Mouse (Mus musculus): ENCODE results near the gene Pde3b. TPM values are rescaled to one million over a fixed set of nuclear protein-coding genes. Genes with fewer than 3 reads are reported as not detected.

The Pde3b gene
- polyA plus RNA-seq, 1 experiment from 2014 or later = 4.5 TPM

GRCm38 (mm10) chr7:114472471-114472870 is 57.4 kb downstream of the Pde3b start:
- Histone ChIP-seq H3K4me2 (ENCODE audit: low read length) (no peak overlapping the region), H3K9ac (replicated peaks; ENCODE audit: low read depth, low read length) (no peak overlapping the region), H3K4me1 (replicated peaks; ENCODE audit: control insufficient read depth, insufficient read depth, low read length) (no peaks in the 10 kb centered on the region), H3K9me3 (ENCODE audit: control insufficient read depth, low read length) (0 out of 2 replicates have a peak, but pooled peaks cover 2% of the 10 kb centered on the region), H3K4me3 (replicated peaks; ENCODE audit: low read length) (no peak overlapping the region), H3K27me3 (replicated peaks; ENCODE audit: control insufficient read depth, insufficient read depth, low read length) (no peaks in the 10 kb centered on the region), H3K36me3 (ENCODE audit: control insufficient read depth, insufficient read depth) (no peaks in the 10 kb centered on the region), H3K27ac (ENCODE audit: low read length) (no peak overlapping the region)
- 56% methylated on average over 2 of the region's 2 CpGs for WGBS
- no peak for ATAC-seq

DNA sequence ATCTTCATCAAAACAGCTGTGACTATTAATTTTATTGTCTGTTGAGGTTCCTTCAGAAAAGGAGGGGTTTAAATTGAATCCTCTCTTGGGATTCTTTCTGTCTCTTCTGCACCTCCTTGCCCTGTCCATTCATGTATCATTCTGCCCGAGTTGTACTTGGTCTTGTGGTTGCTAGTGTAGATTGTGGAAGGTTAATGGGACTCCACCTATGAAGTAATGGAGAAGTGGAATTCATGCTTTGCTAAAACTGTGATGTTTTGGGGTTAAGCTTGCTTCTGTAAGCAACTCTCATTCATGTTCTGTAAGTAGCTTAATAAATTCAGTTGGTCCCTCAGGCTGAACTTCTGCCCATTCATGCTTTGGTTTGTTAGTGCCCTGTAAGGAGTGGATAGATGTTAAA is 59.8 kb downstream of the Pde3b start:
- Histone ChIP-seq H3K9ac (replicated peaks; ENCODE audit: low read depth, low read length) (no peak overlapping the region), H3K4me1 (replicated peaks; ENCODE audit: control insufficient read depth, insufficient read depth, low read length) (no peaks in the 10 kb centered on the region), H3K36me3 (ENCODE audit: control insufficient read depth, insufficient read depth) (no peaks in the 10 kb centered on the region), H3K4me3 (replicated peaks; ENCODE audit: low read length) (no peak overlapping the region), H3K4me2 (ENCODE audit: low read length) (no peak overlapping the region), H3K27ac (ENCODE audit: low read length) (no peak overlapping the region), H3K9me3 (ENCODE audit: control insufficient read depth, low read length) (no peaks in the 10 kb centered on the region), H3K27me3 (replicated peaks; ENCODE audit: control insufficient read depth, insufficient read depth, low read length) (no peaks in the 10 kb centered on the region)
- no peak for ATAC-seq
- WGBS = 92% methylated on average over 1 of the region's 1 CpGs

DNA sequence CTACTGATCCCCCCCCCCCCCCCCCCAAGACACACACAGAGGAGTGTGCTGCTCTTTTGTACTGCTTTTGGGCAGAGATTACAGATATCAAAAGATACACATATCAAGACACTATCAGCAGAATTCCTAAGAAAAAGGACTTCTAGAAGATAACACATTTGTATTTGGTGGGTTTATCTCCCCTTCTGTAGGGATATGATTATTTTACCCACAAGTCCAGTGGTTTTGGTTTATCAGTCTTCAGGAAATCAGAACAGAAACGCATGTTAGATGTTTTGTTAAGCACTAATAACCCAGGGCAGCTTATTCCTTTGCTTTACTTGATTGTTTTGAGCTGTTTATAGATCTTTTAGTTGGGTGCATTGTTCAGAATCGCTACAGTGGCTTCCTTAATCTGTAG is 62.8 kb downstream of the Pde3b start:
- no peak overlapping the region for H3K9ac ChIP-seq (replicated peaks; ENCODE audit: low read depth, low read length)
- H3K4me3 ChIP-seq (replicated peaks; ENCODE audit: low read length) = no peak overlapping the region
- no peak for ATAC-seq
- 94% methylated on average over 2 of the region's 2 CpGs for WGBS
- no peaks in the 10 kb centered on the region for H3K4me1 ChIP-seq (replicated peaks; ENCODE audit: control insufficient read depth, insufficient read depth, low read length)
- no peaks in the 10 kb centered on the region for H3K27me3 ChIP-seq (replicated peaks; ENCODE audit: control insufficient read depth, insufficient read depth, low read length)
- H3K36me3 ChIP-seq (ENCODE audit: control insufficient read depth, insufficient read depth) = no peaks in the 10 kb centered on the region
- H3K27ac ChIP-seq (ENCODE audit: low read length) = no peak overlapping the region
- H3K9me3 ChIP-seq (ENCODE audit: control insufficient read depth, low read length) = no peaks in the 10 kb centered on the region
- H3K4me2 ChIP-seq (ENCODE audit: low read length) = no peak overlapping the region

- Histone ChIP-seq H3K9me3 (ENCODE audit: control insufficient read depth, low read length) (no peaks in the 10 kb centered on the region), H3K9ac (replicated peaks; ENCODE audit: low read depth, low read length) (no peak overlapping the region), H3K27ac (ENCODE audit: low read length) (no peak overlapping the region), H3K4me2 (ENCODE audit: low read length) (no peak overlapping the region), H3K4me3 (replicated peaks; ENCODE audit: low read length) (no peak overlapping the region), H3K27me3 (replicated peaks; ENCODE audit: control insufficient read depth, insufficient read depth, low read length) (no peaks in the 10 kb centered on the region), H3K4me1 (replicated peaks; ENCODE audit: control insufficient read depth, insufficient read depth, low read length) (no peaks in the 10 kb centered on the region), H3K36me3 (ENCODE audit: control insufficient read depth, insufficient read depth) (no peaks in the 10 kb centered on the region)
- 6% methylated on average over 5 of the region's 5 CpGs for WGBS
- no peak for ATAC-seq
Measured at GRCm38 (mm10) chr7:114478901-114479300, 63.8 kb downstream of the Pde3b start.

GRCm38 (mm10) chr7:114479779-114480178 is 64.7 kb downstream of the Pde3b start:
- no peak for ATAC-seq
- Histone ChIP-seq H3K4me1 (replicated peaks; ENCODE audit: control insufficient read depth, insufficient read depth, low read length) (no peaks in the 10 kb centered on the region), H3K36me3 (ENCODE audit: control insufficient read depth, insufficient read depth) (no peaks in the 10 kb centered on the region), H3K4me3 (replicated peaks; ENCODE audit: low read length) (no peak overlapping the region), H3K27me3 (replicated peaks; ENCODE audit: control insufficient read depth, insufficient read depth, low read length) (no peaks in the 10 kb centered on the region), H3K27ac (ENCODE audit: low read length) (no peak overlapping the region), H3K9ac (replicated peaks; ENCODE audit: low read depth, low read length) (no peak overlapping the region), H3K4me2 (ENCODE audit: low read length) (no peak overlapping the region), H3K9me3 (ENCODE audit: control insufficient read depth, low read length) (no peaks in the 10 kb centered on the region)
- WGBS = 85% methylated on average over 4 of the region's 4 CpGs

- Histone ChIP-seq H3K9ac (replicated peaks; ENCODE audit: low read depth, low read length) (no peak overlapping the region), H3K27me3 (replicated peaks; ENCODE audit: control insufficient read depth, insufficient read depth, low read length) (no peaks in the 10 kb centered on the region), H3K4me2 (ENCODE audit: low read length) (no peak overlapping the region), H3K27ac (ENCODE audit: low read length) (no peak overlapping the region), H3K36me3 (ENCODE audit: control insufficient read depth, insufficient read depth) (no peaks in the 10 kb centered on the region), H3K4me3 (replicated peaks; ENCODE audit: low read length) (no peak overlapping the region), H3K9me3 (ENCODE audit: control insufficient read depth, low read length) (no peaks in the 10 kb centered on the region), H3K4me1 (replicated peaks; ENCODE audit: control insufficient read depth, insufficient read depth, low read length) (no peaks in the 10 kb centered on the region)
- no peak for ATAC-seq
- WGBS = 72% methylated on average over 6 of the region's 6 CpGs
Measured at GRCm38 (mm10) chr7:114480196-114480989, 65.3 kb downstream of the Pde3b start.

DNA sequence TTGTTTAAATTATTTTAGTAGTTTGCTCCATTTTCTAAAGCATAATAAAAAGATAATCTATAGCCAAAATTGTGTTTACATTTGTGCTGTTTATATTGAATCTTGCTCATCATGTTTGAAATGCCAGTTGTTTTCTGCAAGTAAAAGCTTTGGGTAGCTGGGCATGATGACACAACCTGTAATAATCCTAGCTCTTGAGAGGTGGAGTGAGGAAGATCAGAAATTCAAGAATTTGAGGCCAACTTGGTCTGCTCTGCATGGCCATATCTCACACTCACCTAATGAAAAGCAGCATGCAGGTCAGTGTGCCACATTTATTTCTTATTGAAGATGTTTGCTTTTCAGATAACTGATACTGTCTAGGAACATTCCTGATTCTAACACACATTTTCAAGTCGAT is 65.9 kb downstream of the Pde3b start:
- no peak overlapping the region for H3K4me2 ChIP-seq (ENCODE audit: low read length)
- H3K9ac ChIP-seq (replicated peaks; ENCODE audit: low read depth, low read length) = no peak overlapping the region
- WGBS = 74% methylated on average over 1 of the region's 1 CpGs
- no peak for ATAC-seq
- H3K36me3 ChIP-seq (ENCODE audit: control insufficient read depth, insufficient read depth) = no peaks in the 10 kb centered on the region
- no peak overlapping the region for H3K27ac ChIP-seq (ENCODE audit: low read length)
- H3K27me3 ChIP-seq (replicated peaks; ENCODE audit: control insufficient read depth, insufficient read depth, low read length) = no peaks in the 10 kb centered on the region
- H3K4me3 ChIP-seq (replicated peaks; ENCODE audit: low read length) = no peak overlapping the region
- H3K9me3 ChIP-seq (ENCODE audit: control insufficient read depth, low read length) = no peaks in the 10 kb centered on the region
- no peaks in the 10 kb centered on the region for H3K4me1 ChIP-seq (replicated peaks; ENCODE audit: control insufficient read depth, insufficient read depth, low read length)

GRCm38 (mm10) chr7:114481429-114481931 is 66.4 kb downstream of the Pde3b start:
- ATAC-seq = no peak
- Histone ChIP-seq H3K36me3 (ENCODE audit: control insufficient read depth, insufficient read depth) (no peaks in the 10 kb centered on the region), H3K4me1 (replicated peaks; ENCODE audit: control insufficient read depth, insufficient read depth, low read length) (no peaks in the 10 kb centered on the region), H3K4me2 (ENCODE audit: low read length) (no peak overlapping the region), H3K9ac (replicated peaks; ENCODE audit: low read depth, low read length) (no peak overlapping the region), H3K4me3 (replicated peaks; ENCODE audit: low read length) (no peak overlapping the region), H3K9me3 (ENCODE audit: control insufficient read depth, low read length) (no peaks in the 10 kb centered on the region), H3K27ac (ENCODE audit: low read length) (no peak overlapping the region), H3K27me3 (replicated peaks; ENCODE audit: control insufficient read depth, insufficient read depth, low read length) (no peaks in the 10 kb centered on the region)
- 73% methylated on average over 2 of the region's 2 CpGs for WGBS

GRCm38 (mm10) chr7:114492540-114492939 is 77.5 kb downstream of the Pde3b start:
- no peak overlapping the region for H3K27ac ChIP-seq (ENCODE audit: low read length)
- no peaks in the 10 kb centered on the region for H3K4me1 ChIP-seq (replicated peaks; ENCODE audit: control insufficient read depth, insufficient read depth, low read length)
- no peaks in the 10 kb centered on the region for H3K36me3 ChIP-seq (ENCODE audit: control insufficient read depth, insufficient read depth)
- no peak overlapping the region for H3K9ac ChIP-seq (replicated peaks; ENCODE audit: low read depth, low read length)
- no peak for ATAC-seq
- no peaks in the 10 kb centered on the region for H3K27me3 ChIP-seq (replicated peaks; ENCODE audit: control insufficient read depth, insufficient read depth, low read length)
- no peak overlapping the region for H3K4me3 ChIP-seq (replicated peaks; ENCODE audit: low read length)
- no peaks in the 10 kb centered on the region for H3K9me3 ChIP-seq (ENCODE audit: control insufficient read depth, low read length)
- no peak overlapping the region for H3K4me2 ChIP-seq (ENCODE audit: low read length)
